7 mouse cellular contexts compared by ENCODE assay signal in genomic region chr6:148895773-148896506, GRCm38 (mm10). TPM values are rescaled to one million over a fixed set of nuclear protein-coding genes. Genes with fewer than 3 reads are reported as not detected.
DNase-seq lines count a peak whose midpoint lies in the region; ATAC-seq and TF ChIP-seq lines count a peak whose summit lies in the region.

Gene Caprin2, minus strand, starts transcription at chr6:148896237.

- TF ChIP-seq POLR2A in kidney, adult 2 months (IDR thresholded peaks at IDR 0.05; ENCODE audit: low read depth, low read length) = peak; percentile 78
- TF ChIP-seq POLR2A in spleen, adult 2 months (IDR thresholded peaks at IDR 0.05; ENCODE audit: low read depth, low read length) = peak; percentile 92

- 0 out of 2 replicates have a peak, but pooled peaks have one; percentile 6 for TF ChIP-seq CTCF in kidney, adult 2 months (conservative IDR thresholded peaks at IDR 0.05; ENCODE audit: insufficient read depth, insufficient read length, low read depth, low read length)
- no peak; the same call in 1 of the 2 replicates for TF ChIP-seq CTCF in spleen, adult 2 months (IDR thresholded peaks at IDR 0.05; ENCODE audit: extremely low read depth, insufficient read depth, insufficient read length, insufficient replicate concordance)

- peak; percentile 97 for ATAC-seq in embryonic facial prominence, embryonic 12.5 days (ENCODE audit: insufficient number of reproducible peaks, insufficient read depth, low FRiP score, low TSS enrichment)
- ATAC-seq in limb, embryonic 12.5 days (ENCODE audit: insufficient number of reproducible peaks, insufficient read depth, low FRiP score, low TSS enrichment, low read depth) = peak; percentile 97
- peak; percentile 99 for ATAC-seq in midbrain, embryonic 15.5 days (replicated peaks)

- peak within 1 kb of the TSS; percentile 76 for H3K4me3 ChIP-seq in embryonic facial prominence, embryonic 12.5 days
- H3K4me3 ChIP-seq in kidney, adult 2 months (ENCODE audit: insufficient read depth, low read depth, low read length) = peak within 1 kb of the TSS; percentile 81
- peak within 1 kb of the TSS; percentile 68 for H3K4me3 ChIP-seq in limb, embryonic 12.5 days (replicated peaks)
- peak within 1 kb of the TSS; percentile 74 for H3K4me3 ChIP-seq in midbrain, embryonic 15.5 days
- peak within 1 kb of the TSS; percentile 89 for H3K4me3 ChIP-seq in spleen, adult 2 months (ENCODE audit: extremely low read depth, insufficient read depth, insufficient read length)

- H3K36me3 ChIP-seq in embryonic facial prominence, embryonic 12.5 days = no peaks in the 10 kb centered on the region
- H3K36me3 ChIP-seq in kidney, adult 2 months (ENCODE audit: control insufficient read depth, insufficient read depth, low read length) = no peaks in the 10 kb centered on the region
- no peaks in the 10 kb centered on the region for H3K36me3 ChIP-seq in limb, embryonic 12.5 days
- no peaks in the 10 kb centered on the region for H3K36me3 ChIP-seq in midbrain, embryonic 15.5 days (replicated peaks)
- H3K36me3 ChIP-seq in spleen, adult 2 months (ENCODE audit: control insufficient read depth, insufficient read depth, low read length) = no peaks in the 10 kb centered on the region

- H3K9me3 ChIP-seq in embryonic facial prominence, embryonic 12.5 days = no peaks in the 10 kb centered on the region
- no peaks in the 10 kb centered on the region for H3K9me3 ChIP-seq in limb, embryonic 12.5 days
- H3K9me3 ChIP-seq in midbrain, embryonic 15.5 days = no peaks in the 10 kb centered on the region

- H3K4me1 ChIP-seq in embryonic facial prominence, embryonic 12.5 days = peaks cover 7% of the 10 kb centered on the region
- no peaks in the 10 kb centered on the region for H3K4me1 ChIP-seq in kidney, adult 2 months (ENCODE audit: control insufficient read depth, insufficient read depth, low read length)
- peaks cover 8% of the 10 kb centered on the region for H3K4me1 ChIP-seq in limb, embryonic 12.5 days (replicated peaks)
- H3K4me1 ChIP-seq in midbrain, embryonic 15.5 days = peaks cover 10% of the 10 kb centered on the region
- 0 out of 2 replicates have a peak, but pooled peaks cover 3% of the 10 kb centered on the region for H3K4me1 ChIP-seq in spleen, adult 2 months (ENCODE audit: control insufficient read depth, insufficient read depth, insufficient read length)

- WGBS in embryonic facial prominence, embryonic 12.5 days = under 1% methylated on average over 65 of the region's 65 CpGs
- WGBS in kidney, adult 2 months = 1% methylated on average over 64 of the region's 65 CpGs
- WGBS in limb, embryonic 12.5 days = under 1% methylated on average over 62 of the region's 65 CpGs
- under 1% methylated on average over 63 of the region's 65 CpGs for WGBS in midbrain, embryonic 15.5 days
- 1% methylated on average over 63 of the region's 65 CpGs for WGBS in spleen, adult 2 months

- no peaks in the 10 kb centered on the region for H3K27me3 ChIP-seq in embryonic facial prominence, embryonic 12.5 days
- no peaks in the 10 kb centered on the region for H3K27me3 ChIP-seq in kidney, adult 2 months (replicated peaks; ENCODE audit: control insufficient read depth, insufficient read depth, low read length)
- no peaks in the 10 kb centered on the region for H3K27me3 ChIP-seq in limb, embryonic 12.5 days
- no peaks in the 10 kb centered on the region for H3K27me3 ChIP-seq in midbrain, embryonic 15.5 days (replicated peaks)
- H3K27me3 ChIP-seq in spleen, adult 2 months (ENCODE audit: control insufficient read depth, insufficient read depth, low read length) = no peaks in the 10 kb centered on the region

- H3K4me2 ChIP-seq in embryonic facial prominence, embryonic 12.5 days (replicated peaks) = peak within 1 kb of the TSS; percentile 82
- H3K4me2 ChIP-seq in limb, embryonic 12.5 days = peak within 1 kb of the TSS; percentile 82
- peak within 1 kb of the TSS; percentile 82 for H3K4me2 ChIP-seq in midbrain, embryonic 15.5 days

- peak; percentile 93 for DNase-seq in adrenal gland, postnatal 25 days
- DNase-seq in heart, adult 18-20 months = peak; percentile 93 to 95
- DNase-seq in kidney, adult 2 months = peak; percentile 90
- peak; percentile 75 to 90 for DNase-seq in spleen, adult 2 months (ENCODE audit: low read depth in 1 of 2, low spot score in 2 of 2)

- H3K9ac ChIP-seq in embryonic facial prominence, embryonic 12.5 days = peak within 1 kb of the TSS; percentile 72
- H3K9ac ChIP-seq in limb, embryonic 12.5 days (replicated peaks) = peak within 1 kb of the TSS; percentile 84
- H3K9ac ChIP-seq in midbrain, embryonic 15.5 days = peak within 1 kb of the TSS; percentile 74

- H3K27ac ChIP-seq in embryonic facial prominence, embryonic 12.5 days = peak within 1 kb of the TSS; percentile 87
- peak within 1 kb of the TSS; percentile 25 for H3K27ac ChIP-seq in kidney, adult 2 months (ENCODE audit: insufficient read depth, low read depth, low read length)
- H3K27ac ChIP-seq in limb, embryonic 12.5 days = peak within 1 kb of the TSS; percentile 82
- peak within 1 kb of the TSS; percentile 92 for H3K27ac ChIP-seq in midbrain, embryonic 15.5 days
- peak within 1 kb of the TSS; percentile 65 for H3K27ac ChIP-seq in spleen, adult 2 months (ENCODE audit: insufficient read depth, low read length)

RNA-seq across cellular contexts. Expression of gene Caprin2, which starts in this region (rescaled TPM):
- total RNA-seq in adrenal gland, postnatal 25 days (2021) = 20.6 and 23.6 TPM in 2 replicates
- polyA plus RNA-seq in embryonic facial prominence, embryonic 12.5 days (2016; fragmentation: Nextera tagmentation; extraction: Ambion mirVana) = 21.0 and 21.2 TPM in 2 replicates
- 1 to 10 TPM; 3.5 to 5.2 TPM for total RNA-seq in heart, adult 18-20 months (2021)
- polyA plus RNA-seq in kidney, adult 2 months (2012; rRNA removed) = 6.7 and 7.5 TPM in 2 replicates
- 18.1 and 20.5 TPM in 2 replicates for polyA plus RNA-seq in limb, embryonic 12.5 days (2016; fragmentation: Nextera tagmentation; extraction: Ambion mirVana)
- 11.0 and 14.2 TPM in 2 replicates for polyA plus RNA-seq in midbrain, embryonic 15.5 days (2015; fragmentation: Nextera tagmentation; extraction: Ambion mirVana)
- polyA plus RNA-seq in spleen, adult 2 months (2012; rRNA removed) = 2.1 and 2.9 TPM in 2 replicates

Comparison
In these comparisons a context has a peak if more than half of its experiments do, and no peak if none do; other contexts are left out.
1. Peak in every context shown above with its lines: DNase-seq, ATAC-seq, H3K4me3 ChIP-seq and H3K27ac ChIP-seq.
2. H3K27ac ChIP-seq: peak in every context shown above with its lines; median percentile 92 in midbrain, embryonic 15.5 days; 87 in embryonic facial prominence, embryonic 12.5 days; 82 in limb, embryonic 12.5 days; 65 in spleen, adult 2 months; 25 in kidney, adult 2 months.